14 mouse cellular contexts compared by ENCODE assay signal in the genomic region with DNA sequence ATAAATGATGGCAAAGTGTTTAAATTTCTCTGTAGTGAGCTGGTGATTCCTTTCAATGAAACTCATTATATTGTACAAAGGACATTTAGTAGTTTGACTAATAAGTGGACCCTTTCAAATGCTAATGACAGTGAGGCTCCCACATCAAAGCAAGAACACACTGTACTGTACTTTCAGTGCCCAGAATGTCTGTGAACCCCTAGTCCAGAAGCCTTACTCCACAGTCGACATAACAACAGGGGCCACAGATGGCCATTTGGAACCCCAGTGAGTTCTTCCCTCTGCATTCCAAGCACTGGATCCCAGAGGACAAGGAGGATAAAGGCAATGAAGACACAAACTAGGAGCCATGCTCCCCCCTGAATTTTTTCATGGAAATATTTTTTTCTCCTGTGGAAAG.
DNase-seq lines count a peak whose midpoint lies in the region; ATAC-seq lines count a peak whose summit lies in the region.
"Had no signal": no experiment of that assay in that cellular context is flagged by ENCODE, and none has a peak within 500 bp of the region (broad histone marks: within the 10 kb centered on the region; RNA-seq: fewer than 3 reads in every experiment).

No protein-coding gene starts in this region.

- no peak overlapping the region for H3K4me2 ChIP-seq in hindbrain, embryonic 16.5 days (ENCODE audit: low read length)
- H3K4me2 ChIP-seq in hindbrain, embryonic 12.5 days (replicated peaks): no peak overlapping the region
- H3K4me2 ChIP-seq in forebrain, embryonic 12.5 days: no peak overlapping the region
- no peak overlapping the region for H3K4me2 ChIP-seq in liver, embryonic 12.5 days
- H3K4me2 ChIP-seq: heart, embryonic 15.5 days had no signal

- no peaks in the 10 kb centered on the region for H3K27me3 ChIP-seq in hindbrain, embryonic 16.5 days (replicated peaks; ENCODE audit: control insufficient read depth, insufficient read depth, low read length)
- H3K27me3 ChIP-seq in hindbrain, embryonic 12.5 days: no peaks in the 10 kb centered on the region
- no peaks in the 10 kb centered on the region for H3K27me3 ChIP-seq in forebrain, embryonic 12.5 days
- no peaks in the 10 kb centered on the region for H3K27me3 ChIP-seq in liver, embryonic 12.5 days (replicated peaks)
- H3K27me3 ChIP-seq: heart, embryonic 15.5 days had no signal

- WGBS in hindbrain, embryonic 16.5 days: 21% methylated on average over 1 of the region's 1 CpGs
- WGBS in hindbrain, embryonic 12.5 days: 13% methylated on average over 1 of the region's 1 CpGs
- WGBS in forebrain, embryonic 12.5 days: 16% methylated on average over 1 of the region's 1 CpGs
- 42% methylated on average over 1 of the region's 1 CpGs for WGBS in liver, embryonic 12.5 days (ENCODE audit: insufficient replicate concordance)

- H3K9me3 ChIP-seq in hindbrain, embryonic 16.5 days (ENCODE audit: control insufficient read depth, low read length): no peaks in the 10 kb centered on the region
- H3K9me3 ChIP-seq in hindbrain, embryonic 12.5 days (replicated peaks): no peaks in the 10 kb centered on the region
- no peaks in the 10 kb centered on the region for H3K9me3 ChIP-seq in forebrain, embryonic 12.5 days
- no peaks in the 10 kb centered on the region for H3K9me3 ChIP-seq in liver, embryonic 12.5 days (replicated peaks)
- H3K9me3 ChIP-seq: heart, embryonic 15.5 days had no signal

- no peaks in the 10 kb centered on the region for H3K4me1 ChIP-seq in hindbrain, embryonic 16.5 days (ENCODE audit: control insufficient read depth, insufficient read depth, low read depth, low read length)
- H3K4me1 ChIP-seq in hindbrain, embryonic 12.5 days: 0 out of 2 replicates have a peak, but pooled peaks cover 2% of the 10 kb centered on the region
- peaks cover 12% of the 10 kb centered on the region; the same call in 1 of the 2 replicates for H3K4me1 ChIP-seq in forebrain, embryonic 12.5 days
- no peaks in the 10 kb centered on the region for H3K4me1 ChIP-seq in liver, embryonic 12.5 days
- H3K4me1 ChIP-seq: heart, embryonic 15.5 days had no signal

- DNase-seq in testis, postnatal 14 days (ENCODE audit: low spot score): peak; percentile 12
- DNase-seq in testis, postnatal 10 days (ENCODE audit: low spot score): no peak
- DNase-seq in adrenal gland, postnatal 25 days: no peak
- DNase-seq: adrenal gland, adult 2 months; gastrocnemius, postnatal 14 days; kidney, postnatal 25 days; lung, postnatal 4 days had no signal

- H3K36me3 ChIP-seq in hindbrain, embryonic 16.5 days (ENCODE audit: control insufficient read depth, insufficient read depth, low read length): no peaks in the 10 kb centered on the region
- no peaks in the 10 kb centered on the region for H3K36me3 ChIP-seq in hindbrain, embryonic 12.5 days
- H3K36me3 ChIP-seq in forebrain, embryonic 12.5 days (replicated peaks): no peaks in the 10 kb centered on the region
- no peaks in the 10 kb centered on the region for H3K36me3 ChIP-seq in liver, embryonic 12.5 days
- H3K36me3 ChIP-seq: heart, embryonic 15.5 days had no signal

- H3K27ac ChIP-seq in hindbrain, embryonic 16.5 days (ENCODE audit: low read depth, low read length): no peak overlapping the region
- no peak overlapping the region for H3K27ac ChIP-seq in hindbrain, embryonic 12.5 days
- H3K27ac ChIP-seq in forebrain, embryonic 12.5 days: peak overlapping the region; percentile 54; the same call in 1 of the 2 replicates
- H3K27ac ChIP-seq in liver, embryonic 12.5 days: no peak overlapping the region
- H3K27ac ChIP-seq: heart, embryonic 15.5 days; liver, embryonic 14.5 days had no signal

- ATAC-seq in hindbrain, embryonic 16.5 days: peak; percentile 89
- no peak for ATAC-seq in hindbrain, embryonic 12.5 days (ENCODE audit: low FRiP score)
- ATAC-seq in forebrain, embryonic 12.5 days (ENCODE audit: low FRiP score): peak; percentile 86; the same call in 1 of the 2 replicates
- ATAC-seq in liver, embryonic 12.5 days: no peak
- ATAC-seq in frontal cortex, adult (ENCODE audit: low TSS enrichment): no peak

- H3K4me3 ChIP-seq in hindbrain, embryonic 16.5 days (ENCODE audit: low read length): no peak overlapping the region
- no peak overlapping the region for H3K4me3 ChIP-seq in hindbrain, embryonic 12.5 days
- no peak overlapping the region for H3K4me3 ChIP-seq in forebrain, embryonic 12.5 days (replicated peaks)
- H3K4me3 ChIP-seq in liver, embryonic 12.5 days: no peak overlapping the region
- H3K4me3 ChIP-seq: heart, embryonic 15.5 days had no signal

- H3K9ac ChIP-seq in hindbrain, embryonic 16.5 days (ENCODE audit: low read depth, low read length): no peak overlapping the region
- H3K9ac ChIP-seq in hindbrain, embryonic 12.5 days: no peak overlapping the region
- no peak overlapping the region for H3K9ac ChIP-seq in forebrain, embryonic 12.5 days
- no peak overlapping the region for H3K9ac ChIP-seq in liver, embryonic 12.5 days
- H3K9ac ChIP-seq: heart, embryonic 15.5 days; liver, embryonic 14.5 days had no signal

Comparison
In these comparisons a context has a peak if more than half of its experiments do, and no peak if none do; other contexts are left out.
1. ATAC-seq: peak in hindbrain, embryonic 16.5 days (single experiment) and forebrain, embryonic 12.5 days (single experiment); none in hindbrain, embryonic 12.5 days (single experiment), liver, embryonic 12.5 days (single experiment) and frontal cortex, adult (single experiment).